Mouse (Mus musculus): ENCODE measurements around the gene Rnf135. TPM values are rescaled to one million over a fixed set of nuclear protein-coding genes. Genes with fewer than 3 reads are reported as not detected.

The Rnf135 gene
- polyA plus RNA-seq, 1 experiment: 2.1 TPM

DNA sequence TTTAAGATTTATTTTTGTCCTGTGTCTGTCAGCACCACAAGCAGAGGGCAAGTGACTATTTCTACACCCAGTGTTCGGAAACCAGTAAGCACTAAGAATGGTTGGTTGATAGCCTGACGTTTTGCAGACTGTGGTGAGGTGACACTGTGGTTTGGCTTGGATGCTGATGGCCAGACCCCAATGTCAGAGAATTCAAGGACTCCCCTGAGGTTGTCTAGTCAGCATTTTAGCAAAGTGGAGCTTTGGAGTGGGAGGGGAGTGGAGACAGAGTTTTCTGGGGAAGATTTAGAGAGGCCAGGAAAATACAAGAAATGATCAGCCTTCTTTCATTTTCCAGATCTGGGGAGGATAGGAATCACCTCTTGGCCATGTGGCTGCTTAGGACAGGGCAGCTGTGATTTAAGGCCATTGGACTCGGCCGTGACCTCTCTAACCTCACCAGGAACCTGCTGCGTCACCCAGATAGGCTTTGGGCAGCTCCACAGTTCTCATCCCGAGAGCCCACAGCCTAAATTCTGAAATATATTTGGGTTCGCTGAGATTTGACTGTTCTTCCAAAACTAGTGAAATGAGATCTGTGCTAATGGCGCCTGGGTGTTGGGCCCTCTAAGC lies 34.1 kb upstream of the Rnf135 start:
- DNase-seq (ENCODE audit: low read depth): no peak
- no peak for TF ChIP-seq CTCF (IDR thresholded peaks at IDR 0.05; ENCODE audit: borderline replicate concordance, extremely low read depth, insufficient read depth, insufficient read length)
- no peak for TF ChIP-seq POLR2A (IDR thresholded peaks at IDR 0.05; ENCODE audit: borderline replicate concordance, extremely low read depth, insufficient read depth, insufficient read length, poor library complexity, severe bottlenecking)

DNA sequence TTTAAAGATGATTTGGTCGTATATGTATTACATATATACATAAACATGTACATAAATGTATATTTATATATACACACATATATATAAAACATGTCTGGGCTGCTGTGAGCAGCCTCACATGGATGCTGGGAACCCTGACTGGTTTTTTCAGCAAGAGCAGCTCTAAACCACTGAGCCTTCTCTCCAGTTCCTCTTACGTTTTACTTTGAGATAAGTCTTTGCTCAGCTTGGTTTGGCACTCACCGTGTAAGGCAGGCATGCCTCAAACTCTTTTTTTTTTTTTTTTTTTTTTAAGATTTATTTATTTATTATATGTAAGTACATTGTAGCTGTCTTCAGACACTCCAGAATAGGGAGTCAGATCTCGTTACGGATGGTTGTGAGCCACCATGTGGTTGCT lies 33.1 kb upstream of the Rnf135 start:
- no peak for TF ChIP-seq POLR2A (IDR thresholded peaks at IDR 0.05; ENCODE audit: borderline replicate concordance, extremely low read depth, insufficient read depth, insufficient read length, poor library complexity, severe bottlenecking)
- no peak for TF ChIP-seq CTCF (IDR thresholded peaks at IDR 0.05; ENCODE audit: borderline replicate concordance, extremely low read depth, insufficient read depth, insufficient read length)
- DNase-seq (ENCODE audit: low read depth): no peak

DNA sequence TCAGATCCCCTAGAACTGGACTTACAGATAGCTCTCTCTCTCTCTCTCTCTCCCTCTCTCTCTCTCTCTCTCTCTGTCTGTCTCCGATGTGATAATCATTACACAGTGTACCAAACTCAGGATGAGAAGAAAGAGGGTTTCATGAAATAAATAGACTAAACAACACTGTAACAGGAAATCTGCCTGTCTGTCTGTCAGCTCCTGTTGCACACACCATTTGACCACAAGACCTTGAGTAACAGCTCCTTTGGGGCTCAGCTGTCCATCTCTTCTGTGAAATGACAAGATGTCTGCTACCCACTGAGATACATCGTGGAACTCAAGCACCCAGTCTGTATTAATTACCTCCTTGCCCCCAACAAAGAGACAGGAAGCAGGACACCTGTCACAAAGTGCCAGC lies 32.1 kb upstream of the Rnf135 start:
- no peak for DNase-seq (ENCODE audit: low read depth)
- TF ChIP-seq CTCF (IDR thresholded peaks at IDR 0.05; ENCODE audit: borderline replicate concordance, extremely low read depth, insufficient read depth, insufficient read length) (no peak), POLR2A (IDR thresholded peaks at IDR 0.05; ENCODE audit: borderline replicate concordance, extremely low read depth, insufficient read depth, insufficient read length, poor library complexity, severe bottlenecking) (no peak)

DNA sequence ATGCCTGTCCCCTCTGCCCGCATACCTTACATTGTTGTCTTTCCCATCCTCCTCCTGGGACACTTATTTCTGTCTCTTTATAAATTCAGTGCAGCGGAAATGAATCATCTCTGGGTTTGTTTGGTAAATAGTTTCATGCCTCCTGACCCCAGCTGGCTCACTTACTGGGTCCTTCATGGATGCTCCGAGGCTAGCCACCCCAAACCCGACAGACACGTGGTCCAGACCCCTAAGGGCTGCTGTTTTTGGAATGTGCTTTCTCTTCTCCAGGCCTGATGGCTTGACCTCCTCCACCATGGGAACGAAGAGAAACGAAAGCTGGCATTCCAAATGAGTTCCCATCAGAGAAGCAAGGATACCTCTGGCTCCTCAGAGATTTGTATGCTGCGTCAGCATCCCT lies 31.3 kb upstream of the Rnf135 start:
- no peak for DNase-seq (ENCODE audit: low read depth)

DNA sequence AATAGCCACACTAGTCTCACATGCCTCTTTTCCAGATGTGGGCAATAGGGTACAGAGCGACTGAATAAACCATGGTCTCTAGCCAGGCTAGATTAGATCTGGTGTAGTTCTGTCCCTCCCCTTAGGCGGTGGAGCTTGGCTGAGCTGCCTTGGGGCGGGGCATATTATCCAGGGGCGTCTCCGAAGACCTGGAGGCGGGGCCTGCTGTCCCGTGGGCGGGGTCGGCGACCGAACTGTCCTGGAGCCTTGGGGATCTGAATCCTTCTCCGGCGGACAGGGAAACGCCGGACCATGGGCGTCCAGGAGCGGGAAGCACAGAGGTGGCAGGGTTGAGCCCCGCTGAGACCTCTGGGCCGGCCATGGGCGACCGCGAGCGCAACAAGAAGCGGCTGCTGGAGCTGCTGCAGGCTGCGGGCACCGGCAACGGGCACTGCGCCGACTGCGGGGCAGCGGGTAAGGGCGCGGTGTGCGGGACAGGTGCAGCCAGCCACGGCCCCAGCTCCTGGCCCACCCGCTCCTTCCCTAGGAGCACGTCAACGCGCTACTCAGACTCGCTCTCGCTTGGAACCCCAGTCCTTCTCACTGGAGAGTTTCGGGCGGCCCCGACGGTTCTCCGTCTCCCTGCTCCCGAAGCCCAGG lies 29.7 kb upstream of the Rnf135 start, which contains the start of gene Adap2:
Adap2 (plus strand) TSS at position 249 of the 639 bp plus-strand sequence.
- DNase-seq (ENCODE audit: low read depth): peak; percentile 76
- TF ChIP-seq POLR2A (IDR thresholded peaks at IDR 0.05; ENCODE audit: borderline replicate concordance, extremely low read depth, insufficient read depth, insufficient read length, poor library complexity, severe bottlenecking): no peak

More for the DNA sequence above, 31.3 kb upstream of the Rnf135 start:
- TF ChIP-seq POLR2A (IDR thresholded peaks at IDR 0.05; ENCODE audit: borderline replicate concordance, extremely low read depth, insufficient read depth, insufficient read length, poor library complexity, severe bottlenecking): no peak
- TF ChIP-seq CTCF (IDR thresholded peaks at IDR 0.05; ENCODE audit: borderline replicate concordance, extremely low read depth, insufficient read depth, insufficient read length): no peak

DNA sequence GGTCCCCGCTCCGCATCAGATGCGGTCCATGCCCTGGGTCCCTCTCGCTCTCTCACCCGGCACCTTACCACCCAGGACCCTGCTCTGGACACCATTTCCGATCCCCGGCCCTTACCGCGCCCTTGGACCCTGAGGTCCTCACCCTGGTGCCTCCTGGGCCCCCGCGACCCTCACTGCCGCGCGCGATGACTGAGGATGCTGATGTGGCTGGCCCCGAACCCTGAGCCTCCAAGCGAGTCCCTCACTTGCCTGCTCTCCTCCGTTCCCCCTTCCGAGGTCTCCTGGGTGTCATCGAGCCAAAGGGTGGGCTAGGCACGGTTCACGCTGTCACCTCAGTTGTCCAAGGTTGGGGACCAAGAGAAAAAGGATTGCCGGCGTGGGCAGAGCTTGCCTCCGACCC lies 29.1 kb upstream of the Rnf135 start:
- DNase-seq (ENCODE audit: low read depth): no peak
- TF ChIP-seq POLR2A (IDR thresholded peaks at IDR 0.05; ENCODE audit: borderline replicate concordance, extremely low read depth, insufficient read depth, insufficient read length, poor library complexity, severe bottlenecking) (no peak), CTCF (IDR thresholded peaks at IDR 0.05; ENCODE audit: borderline replicate concordance, extremely low read depth, insufficient read depth, insufficient read length) (no peak)

DNA sequence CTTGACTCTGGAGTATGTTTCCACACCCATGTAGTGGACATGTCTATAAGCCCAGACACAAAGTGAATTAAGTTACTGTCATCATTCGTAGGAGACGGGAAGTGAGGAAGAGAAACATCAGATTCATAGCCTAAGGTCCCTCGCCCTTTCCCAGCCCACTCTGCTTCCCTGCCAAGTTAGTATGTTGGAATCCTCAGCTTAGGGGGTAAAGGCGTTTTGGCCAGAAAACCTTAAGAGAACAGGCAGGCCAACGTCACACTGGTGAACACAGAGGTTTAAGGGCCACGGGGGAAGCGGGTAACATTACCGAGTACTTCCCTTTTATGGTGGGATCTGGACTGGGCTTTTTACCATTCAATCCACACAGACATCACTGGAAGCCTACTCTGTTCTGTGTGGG lies 28.1 kb upstream of the Rnf135 start:
- no peak for TF ChIP-seq CTCF (IDR thresholded peaks at IDR 0.05; ENCODE audit: borderline replicate concordance, extremely low read depth, insufficient read depth, insufficient read length)
- no peak for TF ChIP-seq POLR2A (IDR thresholded peaks at IDR 0.05; ENCODE audit: borderline replicate concordance, extremely low read depth, insufficient read depth, insufficient read length, poor library complexity, severe bottlenecking)
- no peak for DNase-seq (ENCODE audit: low read depth)

DNA sequence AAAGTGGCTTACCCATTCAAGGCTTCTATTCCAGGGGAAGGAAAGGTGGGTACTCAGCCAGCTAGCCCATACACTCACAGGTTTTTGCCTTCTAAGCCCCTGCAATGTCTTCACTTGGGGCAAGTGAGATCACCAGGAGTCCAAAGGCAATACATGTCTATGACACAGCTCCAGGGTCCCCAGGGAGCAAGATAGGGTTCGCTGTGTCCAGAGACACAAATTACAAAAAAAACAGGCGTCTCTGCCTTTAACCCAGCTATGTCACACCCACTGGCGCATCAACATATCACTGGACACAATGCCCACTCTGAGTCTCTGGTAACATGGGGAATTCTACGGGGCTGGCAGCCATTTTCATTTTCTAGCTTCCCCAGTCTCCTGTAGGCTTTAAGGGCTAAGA lies 27.7 kb upstream of the Rnf135 start:
- no peak for DNase-seq (ENCODE audit: low read depth)
- TF ChIP-seq CTCF (IDR thresholded peaks at IDR 0.05; ENCODE audit: borderline replicate concordance, extremely low read depth, insufficient read depth, insufficient read length): no peak
- TF ChIP-seq POLR2A (IDR thresholded peaks at IDR 0.05; ENCODE audit: borderline replicate concordance, extremely low read depth, insufficient read depth, insufficient read length, poor library complexity, severe bottlenecking): no peak

DNA sequence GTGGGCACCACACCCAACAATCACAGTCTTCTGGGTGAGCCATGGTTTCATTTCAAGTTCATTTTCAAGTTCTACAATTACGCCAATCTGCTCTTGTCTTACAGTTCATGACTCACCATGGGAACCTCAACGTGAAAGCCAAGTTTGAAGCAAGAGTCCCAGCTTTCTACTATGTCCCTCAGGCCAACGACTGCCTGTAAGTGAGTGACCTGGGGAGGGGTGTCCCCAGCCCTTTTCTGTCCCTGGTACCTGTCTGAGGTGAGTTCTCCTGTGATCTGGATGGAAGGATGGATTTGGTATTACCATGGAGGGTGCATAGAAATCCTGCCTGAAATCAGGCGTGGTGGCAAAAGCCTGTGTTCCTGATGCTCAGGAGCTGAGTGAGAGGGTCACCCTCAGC lies 26.8 kb upstream of the Rnf135 start:
- DNase-seq (ENCODE audit: low read depth): no peak
- no peak for TF ChIP-seq POLR2A (IDR thresholded peaks at IDR 0.05; ENCODE audit: borderline replicate concordance, extremely low read depth, insufficient read depth, insufficient read length, poor library complexity, severe bottlenecking)
- no peak for TF ChIP-seq CTCF (IDR thresholded peaks at IDR 0.05; ENCODE audit: borderline replicate concordance, extremely low read depth, insufficient read depth, insufficient read length)

DNA sequence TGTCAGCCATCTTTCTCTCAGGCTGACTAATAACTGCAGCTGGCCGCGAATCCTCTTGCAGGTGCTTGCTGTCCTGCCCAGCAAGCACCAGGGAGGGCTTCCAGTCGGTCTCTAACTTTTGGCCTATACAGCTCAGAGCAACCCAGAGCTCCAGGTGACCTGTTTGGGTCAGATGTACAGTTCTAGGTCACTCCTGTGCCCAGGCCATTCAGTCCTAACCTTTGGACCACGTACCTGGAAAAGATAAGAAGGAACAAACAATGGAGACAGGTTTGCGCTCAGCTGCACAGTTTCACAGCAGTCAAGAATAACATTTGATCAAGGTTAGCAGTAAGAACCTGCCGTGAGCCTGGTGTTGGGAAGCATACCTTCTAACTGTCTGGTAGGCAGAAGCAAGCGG lies 24.6 kb upstream of the Rnf135 start:
- DNase-seq (ENCODE audit: low read depth): no peak
- TF ChIP-seq POLR2A (IDR thresholded peaks at IDR 0.05; ENCODE audit: borderline replicate concordance, extremely low read depth, insufficient read depth, insufficient read length, poor library complexity, severe bottlenecking): no peak
- no peak for TF ChIP-seq CTCF (IDR thresholded peaks at IDR 0.05; ENCODE audit: borderline replicate concordance, extremely low read depth, insufficient read depth, insufficient read length)

DNA sequence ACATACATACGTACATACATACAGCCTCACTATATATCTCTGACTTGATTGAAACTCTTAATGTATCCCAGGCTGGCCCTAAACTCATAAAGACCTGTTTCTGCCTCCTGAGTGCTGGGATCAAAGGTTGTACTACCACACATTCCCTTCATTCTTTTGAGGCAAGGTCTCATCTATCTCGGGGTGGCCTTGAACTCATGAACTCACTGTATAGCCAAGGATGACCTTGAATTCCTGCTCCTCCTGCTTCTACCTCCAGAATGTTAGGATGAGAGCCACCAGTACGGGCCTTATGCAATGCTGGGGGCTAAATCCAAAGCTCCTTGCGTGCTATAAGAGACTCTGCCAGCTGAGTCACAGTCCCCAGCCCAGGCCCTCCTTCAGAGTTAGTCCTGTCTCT lies 22.6 kb upstream of the Rnf135 start:
- DNase-seq (ENCODE audit: low read depth): no peak
- no peak for TF ChIP-seq CTCF (IDR thresholded peaks at IDR 0.05; ENCODE audit: borderline replicate concordance, extremely low read depth, insufficient read depth, insufficient read length)
- TF ChIP-seq POLR2A (IDR thresholded peaks at IDR 0.05; ENCODE audit: borderline replicate concordance, extremely low read depth, insufficient read depth, insufficient read length, poor library complexity, severe bottlenecking): no peak

Measured in brain, embryonic 14.5 days (tissue).